Mouse (Mus musculus) thymus, postnatal 4 days (tissue): ENCODE results near the gene AL732309.1.
A peak's percentile ranks its signal among the peaks of the same experiment; 100 is the strongest.
"Not testable (repeated sequence)": the region's sequence is repeated elsewhere in the genome, so short reads cannot be mapped to it uniquely, and the experiment has no call there.

Experiments
- DNase-seq: peaks from one replicate; pipeline ENCODE4 v3.0.0; 2021

The AL732309.1 gene

DNA sequence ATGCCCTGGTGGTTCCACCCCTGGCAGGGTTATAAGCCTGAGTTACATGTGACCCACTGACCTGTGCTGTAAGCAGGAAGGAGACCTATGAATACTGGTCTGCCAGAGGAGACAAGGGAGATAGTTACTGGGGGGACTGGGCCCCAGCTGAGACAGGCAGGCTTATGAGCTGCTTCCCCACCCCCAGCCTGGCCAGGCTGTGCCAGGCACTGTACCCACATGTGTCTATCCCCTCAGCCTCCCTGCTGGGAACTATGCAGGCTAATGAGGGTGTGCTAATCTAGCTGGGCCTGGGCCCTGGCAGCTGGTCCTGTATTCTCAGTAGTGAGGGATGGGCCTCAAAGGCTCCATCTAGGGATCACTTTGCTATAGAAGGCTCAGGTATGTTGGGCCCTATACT is 20.6 kb upstream of the AL732309.1 start:
- no peak for DNase-seq

DNA sequence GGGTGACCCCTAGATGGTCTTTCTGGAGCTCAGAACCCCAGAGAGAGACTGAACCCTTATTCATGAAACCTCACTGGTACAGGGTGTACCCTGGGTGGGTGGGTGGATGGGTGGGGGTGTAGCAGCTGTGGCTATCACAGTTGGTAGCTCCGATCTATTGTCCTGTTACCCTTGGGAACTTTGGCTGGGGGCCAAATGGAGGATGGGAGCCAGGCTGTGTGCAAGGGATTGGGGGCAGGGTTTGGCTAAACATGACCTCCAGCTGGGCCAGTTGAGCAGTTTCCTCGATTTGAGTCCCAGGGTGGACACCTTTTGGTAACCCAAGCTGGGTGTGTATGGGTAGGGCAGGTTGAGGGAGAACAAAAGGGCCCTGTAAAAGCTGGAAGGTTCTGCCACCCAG is 20.1 kb upstream of the AL732309.1 start:
- no peak for DNase-seq

DNA sequence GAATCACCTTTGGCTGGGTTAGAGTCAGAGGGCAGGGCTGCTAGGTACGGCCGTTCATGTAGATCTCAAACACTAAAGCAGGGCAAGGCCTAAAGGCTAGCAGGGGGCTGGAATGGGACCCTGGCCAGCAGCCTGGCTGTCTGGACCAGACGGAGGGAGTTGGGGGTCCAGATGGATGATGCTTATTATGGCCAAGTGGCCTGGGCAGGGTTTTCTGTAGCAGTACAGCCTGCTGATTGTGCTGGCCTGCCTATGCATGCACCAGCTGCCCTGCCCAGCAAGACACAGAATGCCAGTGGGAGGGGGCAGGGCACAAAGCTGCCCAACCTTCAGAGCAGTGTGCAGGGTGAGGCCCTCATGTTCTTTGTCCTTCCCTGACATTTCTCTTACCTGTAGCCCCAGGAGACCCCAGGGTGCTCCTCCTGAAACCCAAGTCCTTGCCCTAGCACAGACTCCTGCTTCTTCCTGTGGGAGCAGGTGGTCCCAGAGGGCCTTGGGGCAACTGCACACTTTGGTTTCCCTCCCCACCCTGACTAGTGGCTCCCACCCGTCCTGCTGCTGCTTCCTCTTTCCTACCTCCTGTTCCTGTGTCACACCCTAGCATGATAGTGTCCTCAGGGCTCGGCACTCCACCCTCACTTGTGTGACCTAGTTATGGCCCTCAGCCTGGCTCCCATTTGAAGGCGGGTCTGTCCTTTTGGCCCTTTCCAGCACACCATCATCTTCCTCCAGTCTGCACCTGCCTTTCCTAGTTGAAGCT is 19.4 kb upstream of the AL732309.1 start:
- DNase-seq: no peak

DNA sequence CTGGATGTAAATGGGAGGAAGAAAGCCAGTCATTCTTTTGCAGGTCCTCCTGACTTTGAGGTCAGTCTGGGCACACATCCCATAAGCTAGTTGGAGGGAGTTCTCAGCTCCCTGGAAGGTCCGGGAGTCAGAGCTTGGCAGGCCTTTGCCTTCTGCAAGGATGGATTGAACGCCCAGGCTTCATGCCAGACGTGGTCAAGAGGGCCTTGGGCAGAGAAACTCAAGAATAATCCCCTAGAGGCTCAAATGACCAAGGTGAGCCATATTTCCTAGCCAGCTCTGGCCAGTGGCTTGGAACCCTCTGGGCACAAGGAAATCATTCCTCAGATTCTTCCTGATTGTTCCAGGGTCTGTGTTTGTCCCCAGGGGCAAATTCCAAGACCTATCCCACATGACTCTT is 18.2 kb upstream of the AL732309.1 start:
- DNase-seq: no peak

DNA sequence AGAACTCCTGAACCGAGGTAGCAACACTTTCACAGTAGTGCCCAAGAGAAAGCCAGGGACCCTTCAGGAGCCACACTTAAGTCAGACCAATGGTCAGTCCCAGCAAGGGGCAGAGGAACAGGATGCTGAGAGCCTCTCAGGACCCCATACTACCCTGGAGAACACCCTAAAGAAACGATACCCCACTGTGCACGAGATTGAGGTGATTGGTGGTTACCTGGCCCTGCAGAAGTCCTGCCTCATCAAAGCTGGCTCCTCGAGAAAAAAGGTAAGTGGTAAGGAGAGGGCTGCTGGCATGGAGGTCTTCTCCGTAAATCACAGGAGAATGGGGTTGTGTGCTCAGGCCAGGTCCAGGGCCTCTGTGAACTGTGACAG is 17.6 kb upstream of the AL732309.1 start:
- DNase-seq: no peak

DNA sequence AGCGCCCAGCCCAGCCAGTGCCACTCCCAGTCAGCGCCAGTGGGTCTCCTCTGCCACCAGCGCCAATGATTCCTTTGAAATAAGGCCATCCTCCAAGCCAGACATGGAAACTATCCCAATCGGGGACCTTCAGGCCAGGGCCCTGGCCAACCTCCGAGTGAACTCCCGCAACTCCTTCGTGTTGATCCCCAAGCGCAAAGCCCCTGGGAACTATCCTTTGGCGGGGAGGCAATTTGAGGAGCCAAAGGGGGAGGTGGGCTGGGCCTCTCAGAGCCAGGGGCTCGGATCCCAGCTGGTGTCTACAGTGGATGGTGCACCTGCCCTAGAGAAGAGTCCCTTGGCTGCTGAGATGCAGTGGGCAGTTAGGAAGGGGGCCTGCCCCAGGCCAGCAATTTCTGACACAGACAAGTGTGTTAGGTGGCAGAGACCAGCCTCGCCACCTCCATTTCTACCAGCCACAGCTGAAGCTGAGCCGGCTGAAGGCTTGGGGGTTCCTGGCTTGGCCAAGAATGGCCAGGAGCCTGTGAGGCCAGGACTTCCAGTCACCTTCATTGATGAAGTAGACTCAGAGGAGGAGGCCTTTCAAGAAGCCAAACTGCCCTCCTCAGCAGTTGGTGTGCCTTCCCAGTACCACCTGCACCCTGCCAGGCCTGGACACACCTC is 17.1 kb upstream of the AL732309.1 start:
- DNase-seq: no peak

DNA sequence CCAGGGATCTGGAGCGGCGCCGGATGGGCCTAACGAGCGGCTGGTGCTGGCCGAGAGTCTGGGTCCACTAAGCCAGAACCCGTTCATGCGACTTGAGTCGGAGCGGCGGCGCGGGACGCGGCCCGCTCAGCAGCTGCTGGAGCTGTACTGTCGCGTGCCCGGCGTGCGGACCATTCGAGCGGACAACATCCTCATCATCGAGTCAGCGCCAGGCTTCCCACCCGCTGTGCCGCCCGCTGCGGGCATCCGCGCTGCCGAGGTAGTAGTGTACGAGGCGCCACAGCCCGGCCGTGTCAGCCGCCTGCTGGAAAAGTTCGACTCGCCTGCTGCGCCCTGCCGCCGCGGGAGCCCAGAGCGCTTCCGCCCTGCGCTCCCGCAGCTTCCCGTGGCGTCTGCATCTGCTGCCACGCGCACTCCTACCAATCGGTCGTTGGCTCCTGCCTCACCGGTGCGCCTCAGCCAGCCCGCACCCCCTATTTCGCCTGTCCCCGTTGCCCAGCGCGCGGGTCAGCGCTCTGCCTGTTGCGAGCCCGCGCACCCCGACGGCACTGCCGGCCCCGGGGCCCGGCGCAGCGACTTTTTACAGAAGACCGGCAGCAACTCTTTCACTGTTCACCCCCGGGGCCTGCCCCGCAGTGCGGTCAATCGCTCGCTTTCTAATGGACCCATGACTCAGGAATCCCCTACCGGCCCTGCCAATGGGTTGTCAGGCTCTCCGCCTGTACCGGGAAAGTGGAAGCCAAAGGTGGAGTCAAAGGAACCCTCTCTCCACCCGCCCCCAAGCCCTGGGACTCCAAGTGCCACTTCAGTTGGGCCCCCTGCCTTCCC is 16.3 kb upstream of the AL732309.1 start:
- DNase-seq: peak; percentile 77

DNA sequence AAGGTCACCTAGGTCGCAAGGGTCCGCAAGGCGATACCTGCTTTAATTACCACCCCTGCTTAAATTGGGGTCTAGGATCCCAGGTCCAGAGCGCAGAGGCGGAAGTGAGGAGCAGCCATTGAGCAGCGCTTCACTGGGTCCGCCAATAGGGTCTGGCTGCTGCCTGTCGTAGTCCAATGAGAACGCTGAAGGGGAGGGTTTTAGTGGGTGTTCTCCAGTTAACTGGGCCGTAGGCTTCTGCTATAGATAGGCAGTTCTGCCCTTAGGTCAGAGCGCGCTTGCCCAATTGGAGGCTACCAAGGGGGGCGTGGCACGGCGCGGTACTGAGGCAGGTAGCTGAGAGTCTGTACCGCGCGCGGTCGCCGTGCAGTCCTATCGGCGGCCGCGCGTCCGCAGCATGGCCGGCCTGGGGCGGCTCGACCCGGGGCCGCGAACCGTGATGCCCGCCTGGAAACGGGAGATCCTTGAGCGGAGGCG is 15.7 kb upstream of the AL732309.1 start, which contains the start of gene Tprn:
Gene Tprn, plus strand, starts transcription at position 328 of the 477 bp plus-strand sequence.
- DNase-seq: peak; percentile 95

DNA sequence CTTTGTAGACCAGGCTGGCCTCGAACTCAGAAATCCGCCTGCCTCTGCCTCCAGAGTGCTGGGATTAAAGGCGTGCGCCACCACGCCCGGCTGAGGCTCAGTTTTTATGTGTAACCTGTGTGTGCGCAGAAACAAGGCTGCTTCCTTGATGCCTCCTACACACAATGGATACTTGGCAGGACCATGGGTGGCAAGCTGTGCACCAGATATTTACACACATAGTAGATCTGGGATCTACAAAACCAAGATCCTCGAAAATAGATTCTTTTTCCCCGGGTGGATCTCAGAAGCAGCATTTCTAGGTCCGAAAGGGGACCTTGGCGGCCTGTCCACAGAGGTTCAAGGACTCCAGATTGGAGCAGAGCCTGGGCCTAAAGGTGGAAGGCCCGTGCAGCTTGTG is 15.2 kb upstream of the AL732309.1 start:
- DNase-seq: no peak

DNA sequence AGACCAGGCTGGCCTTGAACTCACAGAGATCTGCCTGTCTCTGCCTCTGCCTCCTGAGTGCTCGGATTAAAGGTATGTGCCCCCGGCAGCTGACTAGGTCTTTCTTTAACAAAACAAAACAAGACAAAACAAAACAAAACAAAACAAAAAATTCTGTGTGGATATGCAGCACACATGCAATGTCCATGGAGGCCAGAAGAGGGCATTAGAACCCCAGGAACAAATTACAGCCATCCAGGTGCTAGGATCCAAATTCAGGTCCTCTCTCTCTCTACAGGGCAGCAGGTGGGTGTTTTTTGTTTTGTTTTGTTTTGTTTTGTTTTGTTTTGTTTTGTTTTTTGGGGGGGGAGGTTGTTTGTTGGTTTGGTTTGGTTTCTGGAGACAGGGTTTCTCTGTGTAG is 12.2 kb upstream of the AL732309.1 start:
- peak; percentile 44 for DNase-seq

DNA sequence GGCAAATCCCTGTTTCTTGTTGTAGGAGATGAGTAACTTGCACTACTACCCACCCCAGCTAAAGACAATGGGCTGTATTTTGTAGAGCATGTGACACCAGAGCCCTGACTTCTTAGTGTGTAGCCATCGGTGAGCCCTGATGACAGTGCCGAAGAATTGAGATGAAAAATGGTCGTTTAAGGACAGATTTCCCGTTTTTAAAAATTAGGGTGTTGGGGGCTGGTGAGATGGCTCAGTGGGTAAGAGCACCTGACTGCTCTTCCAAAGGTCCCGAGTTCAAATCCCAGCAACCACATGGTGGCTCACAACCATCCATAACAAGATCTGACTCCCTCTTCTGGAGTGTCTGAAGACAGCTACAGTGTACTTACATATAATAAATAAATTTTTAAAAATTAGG is 10.6 kb upstream of the AL732309.1 start:
- not testable (repeated sequence) for DNase-seq

DNA sequence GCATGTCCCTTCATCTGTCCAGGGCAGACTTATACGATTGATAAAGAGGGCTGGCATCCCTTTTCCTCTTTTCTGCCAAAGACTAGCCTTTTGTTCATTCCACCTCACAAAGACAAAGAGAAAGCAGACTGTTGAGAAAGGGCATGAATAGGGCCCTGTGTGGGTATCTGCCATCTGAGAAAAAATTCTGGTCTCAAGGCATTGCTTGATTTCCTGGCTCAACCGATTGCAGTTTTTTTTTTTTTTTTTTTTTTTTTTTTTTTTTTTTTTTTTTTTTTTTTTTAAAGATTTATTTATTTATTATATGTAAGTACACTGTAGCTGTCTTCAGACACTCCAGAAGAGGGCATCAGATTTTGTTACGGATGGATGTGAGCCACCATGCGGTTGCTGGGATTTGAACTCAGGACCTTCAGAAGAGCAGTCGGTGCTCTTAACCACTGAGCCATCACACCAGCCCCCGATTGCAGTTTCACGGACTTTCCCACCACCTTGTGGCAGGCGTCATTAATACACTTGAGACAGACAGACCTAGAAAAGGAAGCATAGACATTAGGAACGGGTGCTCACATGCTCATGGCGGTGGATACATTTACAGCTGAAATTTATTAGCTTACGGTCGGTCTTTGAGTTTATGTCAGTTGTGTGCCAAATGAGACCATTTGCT is 9.9 kb upstream of the AL732309.1 start:
- peak; percentile 82 for DNase-seq

DNA sequence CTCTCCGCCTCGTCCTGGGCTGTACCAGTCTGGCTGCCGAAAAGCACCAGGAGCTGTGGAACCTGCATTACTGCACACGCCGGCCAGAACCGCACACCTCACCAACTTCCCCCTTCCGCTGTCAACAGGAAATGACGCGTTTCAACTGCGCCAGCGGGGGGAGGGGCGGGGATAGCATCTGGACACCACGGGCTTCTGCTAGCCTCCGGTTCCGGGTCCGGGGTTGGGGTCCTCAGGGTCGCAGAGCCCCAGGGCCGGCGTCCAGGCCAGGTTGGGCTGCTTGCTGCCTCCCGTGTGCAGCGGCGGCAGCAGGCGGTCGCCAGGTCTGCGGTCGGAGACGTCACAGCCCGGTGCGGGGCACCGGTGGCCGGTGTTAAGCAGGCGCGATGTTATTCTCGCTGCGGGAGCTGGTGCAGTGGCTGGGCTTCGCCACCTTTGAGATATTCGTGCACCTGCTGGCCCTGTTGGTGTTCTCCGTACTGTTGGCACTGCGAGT is 8.7 kb upstream of the AL732309.1 start, which contains the start of gene Tmem203:
Gene Tmem203, plus strand, starts transcription at position 156 of the 496 bp plus-strand sequence.
- DNase-seq: peak; percentile 91

DNA sequence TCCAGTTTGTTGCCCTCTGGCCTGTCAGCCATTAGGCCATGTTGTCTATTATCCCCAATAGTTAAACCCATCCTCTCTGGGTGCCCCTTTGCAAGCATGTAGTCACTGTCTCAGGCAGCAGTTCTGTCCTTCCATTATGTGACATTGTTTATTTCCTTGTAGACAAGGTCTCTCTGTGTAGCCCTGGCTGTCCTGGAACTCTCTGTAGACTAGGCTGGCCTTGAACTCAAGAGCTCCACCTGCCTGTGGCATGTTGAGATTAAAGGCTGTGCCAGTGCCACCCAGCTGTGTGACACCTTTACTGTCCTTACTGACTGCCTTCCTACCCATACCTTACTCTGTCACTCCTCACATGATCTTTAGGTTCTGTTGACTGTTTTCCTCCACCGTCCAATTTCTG is 5.7 kb upstream of the AL732309.1 start:
- DNase-seq: peak; percentile 62

DNA sequence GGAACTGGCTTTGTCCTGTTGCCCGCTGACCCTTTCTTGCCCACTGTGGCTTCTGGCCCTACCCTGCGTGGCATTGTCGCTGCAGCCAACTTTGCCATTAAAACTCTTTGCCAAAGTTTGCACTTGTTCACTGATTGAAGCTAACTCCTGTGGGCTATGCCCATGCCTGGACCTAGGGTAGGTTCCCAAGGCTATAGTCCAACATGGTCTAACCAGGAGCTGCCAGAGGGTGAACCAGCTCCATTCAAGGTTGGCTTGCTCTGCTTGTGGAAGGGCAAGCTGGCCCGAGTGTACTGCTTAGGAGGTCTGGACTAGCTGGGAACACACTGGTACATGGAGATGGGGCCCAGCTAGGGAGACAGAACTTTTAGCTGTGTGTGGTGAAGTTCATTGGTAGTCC is 2.5 kb downstream of the AL732309.1 start:
- no peak for DNase-seq

DNA sequence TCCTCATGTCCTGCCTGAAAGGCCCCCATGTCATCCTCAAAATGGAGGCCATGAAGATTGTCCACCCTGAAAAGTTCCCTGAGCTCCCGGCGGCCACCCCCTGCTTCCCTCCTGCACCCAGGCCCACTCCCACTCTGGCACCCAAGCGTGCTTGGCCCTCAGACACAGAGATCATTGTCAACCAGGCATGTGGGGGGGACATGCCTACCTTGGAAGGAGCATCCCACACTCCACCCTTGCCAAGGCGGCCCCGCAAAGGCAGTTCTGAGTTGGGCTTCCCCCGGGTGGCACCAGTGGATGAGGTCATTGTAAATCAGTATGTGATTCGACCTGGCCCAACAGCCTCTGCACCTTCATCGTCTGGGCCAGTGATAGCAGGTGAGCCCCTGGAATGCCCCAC is 3.3 kb downstream of the AL732309.1 start:
- no peak for DNase-seq

DNA sequence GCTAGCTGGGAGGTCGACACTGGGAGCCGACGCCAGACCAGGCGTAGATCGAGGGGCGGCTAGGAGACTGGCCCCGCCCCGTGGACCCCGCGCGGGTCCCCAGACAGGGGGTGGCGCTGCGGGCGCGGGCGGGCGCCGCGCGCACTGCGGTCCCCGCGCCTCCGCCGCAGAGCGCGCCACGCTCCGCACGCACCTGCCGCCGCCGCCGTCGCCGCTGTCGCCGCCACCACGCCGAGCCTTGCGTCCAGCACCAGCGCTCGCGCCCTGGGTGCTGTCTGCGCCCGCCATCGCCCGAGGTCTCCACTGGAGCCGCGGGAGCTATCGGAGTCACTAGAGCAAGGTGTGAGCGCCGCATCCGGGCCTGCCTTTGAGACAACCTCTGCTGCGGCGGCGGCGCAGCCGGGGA is 4.6 kb downstream of the AL732309.1 start, which contains the start of the genes Rnf208 and Cysrt1:
Gene Rnf208, plus strand, starts transcription at position 155 of the 406 bp plus-strand sequence.
Gene Cysrt1, minus strand, starts transcription at position 352 of the 406 bp plus-strand sequence.
- DNase-seq: peak; percentile 71

DNA sequence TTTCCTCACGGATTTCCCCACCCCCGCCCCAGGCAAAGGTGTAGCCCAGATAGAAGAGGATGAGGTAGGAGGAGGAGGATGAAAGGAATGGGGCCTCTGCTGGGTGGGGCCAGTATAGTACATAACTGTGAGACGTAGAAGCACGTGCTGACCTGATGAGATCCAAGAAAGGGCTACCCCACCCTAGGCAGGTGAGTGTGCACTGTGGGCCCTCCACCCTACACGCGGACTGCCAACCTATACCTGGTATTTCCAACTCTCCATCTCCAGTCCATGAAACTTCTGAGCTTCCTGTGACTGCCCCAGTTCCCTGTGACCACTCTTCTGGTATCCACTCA is 5.3 kb downstream of the AL732309.1 start:
- DNase-seq: no peak

DNA sequence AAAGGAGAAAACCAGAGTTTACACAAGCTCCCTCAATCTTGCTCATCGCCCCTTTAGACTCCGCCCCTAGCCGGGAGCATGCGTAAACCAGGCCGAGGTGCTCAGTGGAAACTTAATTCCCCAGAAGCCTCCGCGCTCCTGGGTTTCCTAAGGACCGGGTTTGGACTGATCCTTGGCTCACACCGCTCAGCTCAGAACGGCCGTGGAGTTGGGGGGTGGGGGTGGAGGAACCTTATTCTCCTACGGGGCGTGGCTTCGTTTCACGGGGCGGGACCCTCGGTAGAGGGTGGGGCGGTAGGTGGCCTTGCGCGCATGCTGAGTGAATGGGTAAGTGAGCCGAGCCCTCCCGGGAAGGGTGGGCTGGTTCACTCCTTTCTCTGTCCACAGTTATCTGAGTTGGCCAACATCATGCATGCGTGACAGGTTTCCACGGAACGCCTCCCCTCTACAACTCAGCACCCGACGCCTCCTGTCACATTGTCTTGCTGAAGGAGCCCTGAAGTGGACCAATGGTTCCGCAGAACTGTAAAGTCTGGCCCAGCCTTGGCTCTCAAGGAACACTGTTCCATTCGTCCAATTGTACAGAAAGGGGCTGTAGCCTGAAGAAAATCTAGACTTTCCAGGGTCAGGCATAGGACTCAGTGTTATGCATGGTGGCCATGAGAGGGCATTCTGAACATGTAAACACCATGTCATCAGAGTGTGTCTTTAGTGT is 5.8 kb downstream of the AL732309.1 start:
- DNase-seq: peak; percentile 74

DNA sequence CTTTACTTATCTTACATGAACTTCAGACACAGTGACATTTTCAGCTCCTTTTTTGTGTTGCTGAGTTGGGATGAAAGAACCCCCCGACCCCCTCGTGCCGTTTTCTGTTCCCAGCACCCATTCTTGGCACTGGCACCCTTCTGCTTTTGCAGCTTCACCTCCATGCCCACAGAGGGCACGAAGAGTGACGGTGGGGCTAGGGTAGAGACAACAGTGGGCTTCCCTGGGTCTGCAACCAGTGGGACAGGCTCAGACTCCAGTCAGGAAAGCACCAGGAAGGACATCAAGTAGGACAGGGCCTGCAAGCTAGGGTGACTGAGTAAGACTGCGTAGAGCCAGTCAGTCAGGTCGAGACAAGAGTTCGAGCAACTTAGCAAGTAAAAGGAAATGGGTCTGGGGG is 6.4 kb downstream of the AL732309.1 start:
- no peak for DNase-seq

DNA sequence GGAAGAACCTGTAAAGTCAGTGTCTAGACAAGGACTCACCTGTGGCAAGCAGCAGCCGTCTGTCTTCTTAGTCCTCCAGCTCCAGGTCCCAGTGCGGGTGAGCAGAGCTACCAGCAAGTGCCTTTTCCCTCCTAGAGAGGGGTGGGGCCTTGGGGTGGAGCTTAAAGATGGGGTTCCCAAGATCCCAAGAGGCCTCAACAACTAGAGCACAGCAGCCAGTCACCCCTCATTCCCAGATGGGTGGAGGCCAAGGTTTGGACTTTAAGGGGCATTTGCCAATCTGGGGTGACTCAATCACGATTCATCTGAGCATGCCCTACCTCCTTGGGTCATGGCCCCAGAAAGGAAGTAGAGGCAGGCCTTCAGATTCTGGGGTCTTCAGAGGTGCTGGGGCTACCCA is 6.9 kb downstream of the AL732309.1 start:
- no peak for DNase-seq

DNA sequence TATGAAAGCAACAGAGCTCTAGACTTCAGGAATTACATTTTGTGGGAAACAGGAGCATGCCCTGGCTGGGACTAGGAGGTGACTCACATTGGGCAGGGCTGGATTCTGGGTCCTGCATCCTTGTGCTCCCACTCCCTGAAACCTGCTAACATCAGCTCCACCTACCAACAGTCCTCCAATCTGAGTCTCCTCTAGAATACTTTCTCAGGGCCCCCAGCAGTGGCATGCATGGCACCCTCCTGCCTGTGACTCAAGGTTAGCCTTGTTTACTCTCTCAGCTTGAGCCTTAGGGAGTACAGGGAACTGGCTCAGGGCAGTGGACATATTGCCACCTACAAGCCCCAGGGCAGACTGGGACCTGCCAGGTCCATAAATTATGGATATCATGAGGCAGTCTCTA is 8.6 kb downstream of the AL732309.1 start:
- no peak for DNase-seq
